Mouse (Mus musculus): ENCODE measurements around the gene Nmnat3. TPM values are rescaled to one million over a fixed set of nuclear protein-coding genes. Genes with fewer than 3 reads are reported as not detected.

Nmnat3 gene
- total and polyA plus RNA-seq, 3 experiments: 8.1 to 9.3 (median 9.2) TPM

DNA sequence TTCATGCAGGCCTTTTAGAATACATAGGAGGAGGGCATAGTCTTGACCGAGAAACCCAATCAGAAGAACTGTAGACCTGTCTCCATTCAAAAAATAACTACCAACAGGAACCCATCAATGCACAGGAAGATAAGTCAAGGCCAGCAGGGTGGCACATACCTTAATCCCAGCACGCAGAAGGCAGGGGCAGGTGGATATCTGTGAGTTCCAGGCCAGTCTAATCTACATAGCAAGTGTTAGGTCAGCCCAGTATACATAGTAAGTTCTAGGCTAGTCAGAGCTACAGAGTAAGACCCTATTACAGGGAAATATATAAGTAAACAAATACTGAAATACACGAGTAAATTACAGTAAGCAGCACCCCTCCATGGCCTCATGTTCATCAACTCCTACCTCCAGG, 110.6 kb downstream of the Nmnat3 start:
- Histone ChIP-seq H3K4me1 (ENCODE audit: control insufficient read depth in 1 of 2, insufficient read depth in 2 of 2) (no peaks in the 10 kb centered on the region), H3K9me3 (replicated peaks; ENCODE audit: low read length) (no peaks in the 10 kb centered on the region), H3K36me3 (replicated peaks in 1 of 2; ENCODE audit: control insufficient read depth in 1 of 2, insufficient read depth in 1 of 2, low read length in 1 of 2) (peaks cover 0 to 22% of the 10 kb centered on the region in 2 experiments), H3K9ac (ENCODE audit: insufficient read depth, low read depth) (no peak overlapping the region), H3K27me3 (replicated peaks) (no peaks in the 10 kb centered on the region), H3K79me2 (replicated peaks; ENCODE audit: control insufficient read depth, extremely low read depth, insufficient read depth, poor library complexity, severe bottlenecking) (no peaks in the 10 kb centered on the region), H3K4me2 (ENCODE audit: insufficient read depth, low read depth, poor library complexity, severe bottlenecking) (no peak overlapping the region), H3K4me3 (replicated peaks in 1 of 3; ENCODE audit: low read depth in 2 of 3, low read length in 2 of 3, poor library complexity in 1 of 3) (no peak overlapping the region), H3K27ac (ENCODE audit: insufficient read depth, low read depth) (no peak overlapping the region)
- DNase-seq (ENCODE audit: extremely low read depth): no peak
- no peak for TF ChIP-seq RCOR1 (conservative IDR thresholded peaks at IDR 0.05; ENCODE audit: low read depth, low read length)
- TF ChIP-seq NRF1 (IDR thresholded peaks at IDR 0.05; ENCODE audit: low read depth, low read length): no peak
- no peak for TF ChIP-seq E2F4 (IDR thresholded peaks at IDR 0.05; ENCODE audit: insufficient replicate concordance, low read depth, low read length)
- TF ChIP-seq ZC3H11A (IDR thresholded peaks at IDR 0.05; ENCODE audit: low read depth, low read length): no peak
- TF ChIP-seq ZNF384 (IDR thresholded peaks at IDR 0.05; ENCODE audit: low read depth, low read length): no peak
- TF ChIP-seq MAFK (IDR thresholded peaks at IDR 0.05; ENCODE audit: insufficient replicate concordance, low read length): no peak
- no peak for TF ChIP-seq IRF4 (IDR thresholded peaks at IDR 0.05; ENCODE audit: low read depth, low read length)
- dilution Hi-C loops (cut with MboI; ENCODE audit: extremely low pct_ligation_motif_present, extremely low pct_unique_long_range_greater_than_20kb, low sequenced_read_pairs) (no loop called here), in situ Hi-C loops (cut with MboI; ENCODE audit: low pct_ligation_motif_present, low pct_unique_long_range_greater_than_20kb, low sequenced_read_pairs) (no loop called here)

DNA sequence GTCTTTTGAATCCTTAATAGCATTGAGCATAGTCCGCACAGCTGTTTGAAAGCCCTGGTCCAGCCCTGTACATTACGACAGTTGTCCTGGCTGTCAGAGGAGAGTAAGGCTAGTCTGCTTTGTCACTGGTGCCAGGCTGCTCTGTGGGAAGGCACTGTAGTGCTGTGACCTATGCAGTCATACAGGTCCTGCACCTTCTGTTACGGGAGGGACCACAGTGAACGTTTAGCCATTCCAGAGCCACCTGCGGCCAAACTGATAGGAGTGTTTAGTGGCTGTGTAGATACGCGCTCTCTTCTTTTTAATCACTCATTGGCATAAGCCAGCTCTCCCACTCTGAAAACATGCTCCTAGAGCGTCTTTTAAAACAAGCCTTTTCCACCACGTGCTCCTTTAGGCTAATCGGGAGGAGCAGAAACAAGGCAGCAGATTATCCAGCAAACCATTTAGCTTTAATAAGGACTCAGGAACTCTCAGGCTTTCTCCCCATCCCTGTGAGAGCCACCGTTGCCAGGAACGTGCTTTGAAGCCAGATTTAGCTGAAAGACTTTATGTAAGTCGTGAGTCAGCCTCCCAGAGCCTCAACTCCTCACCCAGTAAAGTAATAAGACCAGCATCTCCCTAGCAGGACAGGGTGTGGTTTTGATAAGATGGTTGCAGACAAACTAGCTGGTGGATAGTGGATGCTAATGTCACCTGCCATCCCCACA, 113.1 kb downstream of the Nmnat3 start:
- dilution Hi-C loops (cut with MboI; ENCODE audit: extremely low pct_ligation_motif_present, extremely low pct_unique_long_range_greater_than_20kb, low sequenced_read_pairs): no loop called here
- no peaks in the 10 kb centered on the region for H3K9me3 ChIP-seq (replicated peaks; ENCODE audit: low read length)
- H3K9ac ChIP-seq (ENCODE audit: insufficient read depth, low read depth): no peak overlapping the region
- H3K4me1 ChIP-seq (ENCODE audit: control insufficient read depth in 1 of 2, insufficient read depth in 2 of 2): peaks cover 0 to 7% of the 10 kb centered on the region in 2 experiments; a peak in 1 of 4 replicates
- no peak overlapping the region for H3K4me3 ChIP-seq (replicated peaks in 1 of 3; ENCODE audit: low read depth in 2 of 3, low read length in 2 of 3, poor library complexity in 1 of 3)
- TF ChIP-seq KAT2A (IDR thresholded peaks at IDR 0.05; ENCODE audit: insufficient replicate concordance, low read length) (no peak), BHLHE40 (IDR thresholded peaks at IDR 0.05; ENCODE audit: low read depth, low read length) (no peak), CHD2 (IDR thresholded peaks at IDR 0.05; ENCODE audit: low read length) (no peak), ELF1 (IDR thresholded peaks at IDR 0.05; ENCODE audit: low read depth, low read length) (no peak)
- peaks cover 0 to 44% of the 10 kb centered on the region in 2 experiments for H3K36me3 ChIP-seq (replicated peaks in 1 of 2; ENCODE audit: control insufficient read depth in 1 of 2, insufficient read depth in 1 of 2, low read length in 1 of 2)
- no peak overlapping the region for H3K4me2 ChIP-seq (ENCODE audit: insufficient read depth, low read depth, poor library complexity, severe bottlenecking)
- DNase-seq (ENCODE audit: extremely low read depth): no peak
- H3K27ac ChIP-seq (ENCODE audit: insufficient read depth, low read depth): no peak overlapping the region
- H3K79me2 ChIP-seq (replicated peaks; ENCODE audit: control insufficient read depth, extremely low read depth, insufficient read depth, poor library complexity, severe bottlenecking): no peaks in the 10 kb centered on the region
- in situ Hi-C loops (cut with MboI; ENCODE audit: low pct_ligation_motif_present, low pct_unique_long_range_greater_than_20kb, low sequenced_read_pairs): no loop called here
- no peaks in the 10 kb centered on the region for H3K27me3 ChIP-seq (replicated peaks)

DNA sequence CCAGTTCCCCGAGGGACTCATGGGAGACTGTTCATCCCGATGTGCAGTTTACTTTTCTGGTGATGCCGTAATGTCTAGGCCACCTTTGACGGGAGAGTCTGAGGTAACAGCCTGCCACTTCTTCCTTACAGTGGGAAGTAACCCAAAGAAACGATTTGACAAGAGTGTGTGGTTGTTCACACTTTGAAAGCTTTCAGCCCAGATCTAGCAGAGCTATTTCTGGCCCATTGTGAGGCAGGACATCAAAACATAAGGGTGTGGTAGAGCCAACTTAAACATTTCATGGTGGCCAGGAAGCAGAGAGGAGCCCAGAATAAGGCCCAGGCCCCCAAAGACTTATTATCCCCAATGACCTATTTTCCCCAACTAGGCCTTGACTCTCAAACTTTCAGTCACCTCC, 114.4 kb downstream of the Nmnat3 start:
- Histone ChIP-seq H3K9ac (ENCODE audit: insufficient read depth, low read depth) (no peak overlapping the region), H3K4me3 (replicated peaks in 1 of 3; ENCODE audit: low read depth in 2 of 3, low read length in 2 of 3, poor library complexity in 1 of 3) (no peak overlapping the region), H3K4me1 (ENCODE audit: control insufficient read depth in 1 of 2, insufficient read depth in 2 of 2) (peaks cover 0 to 7% of the 10 kb centered on the region in 2 experiments; a peak in 1 of 4 replicates), H3K27me3 (replicated peaks) (no peaks in the 10 kb centered on the region), H3K9me3 (replicated peaks; ENCODE audit: low read length) (no peaks in the 10 kb centered on the region), H3K27ac (ENCODE audit: insufficient read depth, low read depth) (no peak overlapping the region), H3K36me3 (replicated peaks in 1 of 2; ENCODE audit: control insufficient read depth in 1 of 2, insufficient read depth in 1 of 2, low read length in 1 of 2) (peaks cover 0 to 54% of the 10 kb centered on the region in 2 experiments), H3K79me2 (replicated peaks; ENCODE audit: control insufficient read depth, extremely low read depth, insufficient read depth, poor library complexity, severe bottlenecking) (no peaks in the 10 kb centered on the region), H3K4me2 (ENCODE audit: insufficient read depth, low read depth, poor library complexity, severe bottlenecking) (no peak overlapping the region)
- in situ Hi-C loops (cut with MboI; ENCODE audit: low pct_ligation_motif_present, low pct_unique_long_range_greater_than_20kb, low sequenced_read_pairs): no loop called here
- dilution Hi-C loops (cut with MboI; ENCODE audit: extremely low pct_ligation_motif_present, extremely low pct_unique_long_range_greater_than_20kb, low sequenced_read_pairs): no loop called here
- TF ChIP-seq MEF2A (IDR thresholded peaks at IDR 0.05; ENCODE audit: borderline replicate concordance, low read depth, low read length): no peak
- no peak for TF ChIP-seq TBP (conservative IDR thresholded peaks at IDR 0.05; ENCODE audit: low read depth, low read length)
- TF ChIP-seq TCF12 (IDR thresholded peaks at IDR 0.05; ENCODE audit: low read depth, low read length): no peak
- no peak for TF ChIP-seq NRF1 (IDR thresholded peaks at IDR 0.05; ENCODE audit: low read depth, low read length)
- TF ChIP-seq JUN (IDR thresholded peaks at IDR 0.05; ENCODE audit: insufficient read depth, low read depth, low read length): no peak
- no peak for TF ChIP-seq MAZ (IDR thresholded peaks at IDR 0.05; ENCODE audit: low read depth, low read length)
- TF ChIP-seq USF2 (conservative IDR thresholded peaks at IDR 0.05; ENCODE audit: low read depth, low read length): no peak
- TF ChIP-seq E2F4 (IDR thresholded peaks at IDR 0.05; ENCODE audit: insufficient replicate concordance, low read depth, low read length): no peak
- TF ChIP-seq POLR2AphosphoS2 (IDR thresholded peaks at IDR 0.05; ENCODE audit: low read depth, low read length): no peak
- TF ChIP-seq CTCF (conservative IDR thresholded peaks at IDR 0.05 in 1 of 2, IDR thresholded peaks at IDR 0.05 in 1 of 2; ENCODE audit: low read depth in 2 of 2, low read length in 2 of 2): no peak
- no peak for TF ChIP-seq ETS1 (conservative IDR thresholded peaks at IDR 0.05; ENCODE audit: low read depth, low read length)
- no peak for TF ChIP-seq SMC3 (IDR thresholded peaks at IDR 0.05; ENCODE audit: low read depth, low read length)
- no peak for TF ChIP-seq ZC3H11A (IDR thresholded peaks at IDR 0.05; ENCODE audit: low read depth, low read length)
- TF ChIP-seq USF1 (IDR thresholded peaks at IDR 0.05; ENCODE audit: low read depth, low read length): no peak
- no peak for TF ChIP-seq ZKSCAN1 (IDR thresholded peaks at IDR 0.05; ENCODE audit: borderline replicate concordance, low read depth, low read length)
- TF ChIP-seq IRF4 (IDR thresholded peaks at IDR 0.05; ENCODE audit: low read depth, low read length): no peak
- TF ChIP-seq UBTF (IDR thresholded peaks at IDR 0.05; ENCODE audit: low read depth, low read length): no peak
- DNase-seq (ENCODE audit: extremely low read depth): no peak

All from CH12.LX (cell line).